Mouse (Mus musculus) cerebellum, adult 2 months (tissue): Measurements from ENCODE around the gene Stambp.

Experiments used
- CTCF ChIP-seq: fragments of 200-500 bp; IDR thresholded peaks from 2 replicates; pipeline ENCODE4 v1.5.1; 2011; ENCODE audit warnings: low read depth, mild to moderate bottlenecking, control low read depth, low read length, moderate library complexity, borderline replicate concordance; ENCODE audit not compliant: insufficient read depth
- POLR2A ChIP-seq: fragments of 200-500 bp; IDR thresholded peaks from 2 replicates; pipeline ENCODE4 v1.6.1; 2011; ENCODE audit warnings: low read length, control low read depth, borderline replicate concordance; ENCODE audit not compliant: insufficient read depth

DNA sequence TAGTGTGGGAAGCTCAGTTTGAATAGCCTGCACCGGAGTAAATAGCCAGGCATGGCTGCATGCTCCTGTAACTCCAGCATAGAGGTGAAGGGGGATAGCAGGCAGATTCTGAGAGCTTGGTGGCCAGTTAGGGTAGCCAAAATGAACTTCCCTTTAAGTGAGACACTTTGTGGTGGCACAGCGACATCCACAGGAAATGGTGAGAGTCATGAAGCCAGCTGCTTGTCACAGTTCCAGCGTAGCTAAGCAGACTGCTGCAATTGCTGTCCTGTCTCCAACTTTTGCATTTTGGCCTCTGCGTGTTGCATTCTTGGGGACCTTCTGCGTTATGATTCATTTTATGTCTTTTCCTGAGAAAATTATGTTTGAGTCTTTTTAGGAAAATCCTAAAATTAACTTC lies 44.0 kb upstream of the Stambp start:
- TF ChIP-seq CTCF (no peak), POLR2A (no peak)
